Mouse (Mus musculus) testis, adult 2 months (tissue): ENCODE data around the gene Unc45a. TPM values are rescaled to one million over a fixed set of nuclear protein-coding genes. Genes with fewer than 3 reads are reported as not detected.

Experiments used
- H3K27ac ChIP-seq: fragments of 200-500 bp; 2 replicates; pipeline ENCODE4 v1.5.1; 2012; ENCODE audit warnings: low read depth, low read length; ENCODE audit not compliant: control insufficient read depth, insufficient read depth
- H3K27me3 ChIP-seq: fragments of 200-500 bp; 2 replicates; pipeline ENCODE4 v1.6.1; 2012; ENCODE audit warnings: mild to moderate bottlenecking, low read length, moderate library complexity; ENCODE audit not compliant: control insufficient read depth, insufficient read depth
- H3K36me3 ChIP-seq: fragments of 200-500 bp; 2 replicates; pipeline ENCODE4 v1.6.1; 2012; ENCODE audit warnings: mild to moderate bottlenecking, low read length; ENCODE audit not compliant: control insufficient read depth, insufficient read depth
- H3K4me1 ChIP-seq: fragments of 200-500 bp; 2 replicates; pipeline ENCODE4 v1.6.1; 2012; ENCODE audit warnings: low read length; ENCODE audit not compliant: control insufficient read depth, insufficient read depth
- H3K4me3 ChIP-seq: fragments of 200-500 bp; 2 replicates; pipeline ENCODE4 v1.5.1; 2012; ENCODE audit warnings: low read depth, mild to moderate bottlenecking, low read length, moderate library complexity, mixed read lengths; ENCODE audit not compliant: control insufficient read depth
- CTCF ChIP-seq: fragments of 200-500 bp; IDR thresholded peaks from 2 replicates; pipeline ENCODE4 v1.5.1; 2012; ENCODE audit warnings: low read depth, mild to moderate bottlenecking, inconsistent platforms, low read length, moderate library complexity; ENCODE audit not compliant: control insufficient read depth, insufficient read depth, insufficient replicate concordance
- POLR2A ChIP-seq: fragments of 200-500 bp; IDR thresholded peaks from 2 replicates; pipeline ENCODE4 v1.6.1; 2012; ENCODE audit warnings: low read depth, mild to moderate bottlenecking, inconsistent platforms, low read length, moderate library complexity; ENCODE audit not compliant: control insufficient read depth
- polyA plus RNA-seq: library from polyadenylated mRNA; depleted of rRNA; stranded (reverse); fragments of >200 nt; gene quantifications from 2 replicates; pipeline ENCODE4 v1.2.3, GENCODE M21; 2012

Gene Unc45a
- polyA plus RNA-seq, 1 experiment = 9.4 TPM

GRCm38 (mm10) chr7:80294062-80294763, 46.6 kb downstream of the Unc45a start, which contains the start of gene Prc1:
TSS of gene Prc1 (plus strand) at chr7:80294450.
- Histone ChIP-seq H3K27me3 (no peaks in the 10 kb centered on the region), H3K27ac (peak within 1 kb of the TSS; percentile 96), H3K4me1 (no peaks in the 10 kb centered on the region; the same call in 1 of the 2 replicates), H3K36me3 (no peaks in the 10 kb centered on the region; the same call in 1 of the 2 replicates), H3K4me3 (peak within 1 kb of the TSS; percentile 96)
- TF ChIP-seq CTCF (no peak), POLR2A (peak; percentile 78)

GRCm38 (mm10) chr7:80287736-80288135, 53.1 kb downstream of the Unc45a start:
- TF ChIP-seq POLR2A (no peak), CTCF (no peak)
- no peak overlapping the region for H3K4me3 ChIP-seq
- no peaks in the 10 kb centered on the region for H3K27me3 ChIP-seq
- H3K4me1 ChIP-seq = no peaks in the 10 kb centered on the region
- no peaks in the 10 kb centered on the region; the same call in 1 of the 2 replicates for H3K36me3 ChIP-seq
- H3K27ac ChIP-seq = no peak overlapping the region

- Histone ChIP-seq H3K27ac (no peak overlapping the region), H3K36me3 (no peaks in the 10 kb centered on the region; the same call in 1 of the 2 replicates), H3K4me3 (no peak overlapping the region), H3K27me3 (no peaks in the 10 kb centered on the region), H3K4me1 (no peaks in the 10 kb centered on the region)
- TF ChIP-seq POLR2A = no peak
- no peak for TF ChIP-seq CTCF
Measured at GRCm38 (mm10) chr7:80285725-80286124, 55.1 kb downstream of the Unc45a start.

GRCm38 (mm10) chr7:80284391-80284790, 56.4 kb downstream of the Unc45a start:
- H3K36me3 ChIP-seq = no peaks in the 10 kb centered on the region; the same call in 1 of the 2 replicates
- TF ChIP-seq POLR2A = no peak
- no peak for TF ChIP-seq CTCF
- no peaks in the 10 kb centered on the region for H3K27me3 ChIP-seq
- no peak overlapping the region for H3K27ac ChIP-seq
- H3K4me3 ChIP-seq = no peak overlapping the region
- no peaks in the 10 kb centered on the region for H3K4me1 ChIP-seq

GRCm38 (mm10) chr7:80283226-80283918, 57.4 kb downstream of the Unc45a start:
- Histone ChIP-seq H3K27me3 (no peaks in the 10 kb centered on the region), H3K27ac (no peak overlapping the region), H3K4me1 (no peaks in the 10 kb centered on the region), H3K4me3 (no peak overlapping the region), H3K36me3 (no peaks in the 10 kb centered on the region; the same call in 1 of the 2 replicates)
- TF ChIP-seq CTCF = no peak
- no peak for TF ChIP-seq POLR2A

- Histone ChIP-seq H3K4me1 (no peaks in the 10 kb centered on the region), H3K27ac (no peak overlapping the region), H3K27me3 (no peaks in the 10 kb centered on the region), H3K4me3 (no peak overlapping the region), H3K36me3 (no peaks in the 10 kb centered on the region; the same call in 1 of the 2 replicates)
- no peak for TF ChIP-seq POLR2A
Measured at GRCm38 (mm10) chr7:80281646-80282045, 59.2 kb downstream of the Unc45a start.

- TF ChIP-seq POLR2A = no peak
- no peak for TF ChIP-seq CTCF
- no peak overlapping the region for H3K4me3 ChIP-seq
- peaks cover 2% of the 10 kb centered on the region for H3K36me3 ChIP-seq
Measured at GRCm38 (mm10) chr7:80280998-80281397, 59.8 kb downstream of the Unc45a start.

More at GRCm38 (mm10) chr7:80280998-80281397, 59.8 kb downstream of the Unc45a start:
- no peak overlapping the region for H3K27ac ChIP-seq
- no peaks in the 10 kb centered on the region for H3K4me1 ChIP-seq
- H3K27me3 ChIP-seq = no peaks in the 10 kb centered on the region
